Mouse (Mus musculus) heart, embryonic 12.5 days (tissue): ENCODE measurements at regions not wholly inside any gene's neighbourhood (a gene's known extent, or its start where the extent isn't known, plus 50 kb on each side); places are given as distances from the start of the nearest gene placed in this dataset. TPM values are rescaled to one million over a fixed set of nuclear protein-coding genes. Genes with fewer than 3 reads are reported as not detected.

Experiments used
- ATAC-seq: fragments of 200-750 bp; cut with Nextera tagmentation; 2 replicates; pipeline ENCODE4 v1.8.0; 2017; ENCODE audit warnings: moderate TSS enrichment, moderate library complexity; ENCODE audit not compliant: insufficient number of reproducible peaks, low FRiP score
- H3K27ac ChIP-seq: fragments of 300-500 bp; sonication (generic); 2 replicates; pipeline ENCODE4 v1.5.1; 2016; ENCODE audit warnings: mild to moderate bottlenecking, moderate library complexity; ENCODE audit not compliant: poor library complexity, severe bottlenecking
- H3K27me3 ChIP-seq: fragments of 300-500 bp; sonication (generic); replicated peaks from 2 replicates; pipeline ENCODE4 v1.6.1; 2016; ENCODE audit warnings: mild to moderate bottlenecking, moderate library complexity
- H3K36me3 ChIP-seq: fragments of 300-500 bp; sonication (generic); 2 replicates; pipeline ENCODE4 v1.6.1; 2016; ENCODE audit warnings: mild to moderate bottlenecking, moderate library complexity
- H3K4me1 ChIP-seq: fragments of 300-500 bp; sonication (generic); replicated peaks from 2 replicates; pipeline ENCODE4 v1.6.1; 2016; ENCODE audit warnings: mild to moderate bottlenecking
- H3K4me2 ChIP-seq: fragments of 300-500 bp; sonication (generic); 2 replicates; pipeline ENCODE4 v1.6.1; 2016; ENCODE audit warnings: mild to moderate bottlenecking, moderate library complexity
- H3K4me3 ChIP-seq: fragments of 300-500 bp; sonication (generic); 2 replicates; pipeline ENCODE4 v1.5.1; 2016; ENCODE audit warnings: mild to moderate bottlenecking
- H3K9ac ChIP-seq: fragments of 300-500 bp; sonication (generic); 2 replicates; pipeline ENCODE4 v1.6.1; 2016; ENCODE audit warnings: mild to moderate bottlenecking, moderate library complexity
- H3K9me3 ChIP-seq: fragments of 300-500 bp; sonication (generic); replicated peaks from 2 replicates; pipeline ENCODE4 v1.6.1; 2016; ENCODE audit warnings: mild to moderate bottlenecking, moderate library complexity
- WGBS: fragments of 180-500 bp; shearing (Covaris S2); methylation state at CpG from one replicate; pipeline ENCODE4 v1.1.7; 2016; 5-methylcytosine and 5-hydroxymethylcytosine counted together
- microRNA counts: library from miRNA; unstranded; fragments of <30 nt; microRNA quantifications from one replicate; lab custom pipeline; 2017
- microRNA-seq: library from miRNA; unstranded; fragments of <30 nt; microRNA quantifications from one replicate; pipeline ENCODE4, GENCODE M21; 2017

- 78% methylated on average over 4 of the region's 4 CpGs for WGBS
- Histone ChIP-seq H3K9ac (no peak overlapping the region), H3K4me3 (no peak overlapping the region), H3K9me3 (no peaks in the 10 kb centered on the region), H3K4me1 (peaks cover 24% of the 10 kb centered on the region), H3K36me3 (no peaks in the 10 kb centered on the region), H3K27me3 (peaks cover 9% of the 10 kb centered on the region; the same call in 1 of the 2 replicates), H3K4me2 (no peak overlapping the region), H3K27ac (peak overlapping the region; percentile 77)
- ATAC-seq: no peak
These were observed 72.9 kb upstream of the Zcchc13 start for GRCm38 (mm10) chrX:103557496-103557895.

GRCm38 (mm10) chrX:103563531-103564246, 66.7 kb upstream of the Zcchc13 start:
- Histone ChIP-seq H3K4me1 (peaks cover 10% of the 10 kb centered on the region; the same call in 1 of the 2 replicates), H3K27ac (peak overlapping the region; percentile 54), H3K4me3 (no peak overlapping the region), H3K9ac (no peak overlapping the region), H3K4me2 (peak overlapping the region; percentile 10; the same call in 1 of the 2 replicates), H3K27me3 (no peaks in the 10 kb centered on the region), H3K9me3 (no peaks in the 10 kb centered on the region), H3K36me3 (0 out of 2 replicates have a peak, but pooled peaks cover 3% of the 10 kb centered on the region)
- peak; percentile 85 for ATAC-seq
- WGBS: 39% methylated on average over 8 of the region's 8 CpGs

- Histone ChIP-seq H3K4me1 (no peaks in the 10 kb centered on the region), H3K27ac (no peak overlapping the region), H3K4me3 (no peak overlapping the region), H3K9me3 (no peaks in the 10 kb centered on the region), H3K9ac (no peak overlapping the region), H3K36me3 (peaks cover 6% of the 10 kb centered on the region; the same call in 1 of the 2 replicates), H3K27me3 (no peaks in the 10 kb centered on the region), H3K4me2 (no peak overlapping the region)
- 89% methylated on average over 4 of the region's 4 CpGs for WGBS
- ATAC-seq: no peak
These were observed 57.0 kb upstream of the Zcchc13 start for GRCm38 (mm10) chrX:103573344-103573743.

- Histone ChIP-seq H3K9me3 (no peaks in the 10 kb centered on the region), H3K27ac (no peak overlapping the region), H3K36me3 (no peaks in the 10 kb centered on the region), H3K4me1 (peaks cover 8% of the 10 kb centered on the region), H3K4me2 (no peak overlapping the region), H3K4me3 (no peak overlapping the region), H3K27me3 (no peaks in the 10 kb centered on the region), H3K9ac (no peak overlapping the region)
- ATAC-seq: no peak
- WGBS: 55% methylated on average over 5 of the region's 5 CpGs
These were observed 50.9 kb upstream of the Zcchc13 start for GRCm38 (mm10) chrX:103579484-103579883.

MicroRNA genes in the stretch of these regions (microRNA counts, 519-probe panel; counts per million panel counts)
- microRNA mmu-miR-374 (lab: Ali Mortazavi, UCI): 4,118 counts per million, percentile 36 among the panel's probes with 10 or more counts
- microRNA mmu-miR-421 (lab: Ali Mortazavi, UCI): 1,614 counts per million, percentile 3 among the panel's probes with 10 or more counts

Small RNA genes in the stretch of these regions (microRNA-seq; reads per million reads assigned to microRNA genes)
- gene Mir374b: not detected
- gene Mir374c: not detected
- 531 reads per million, percentile 74 among the genes with 10 or more reads in this experiment for gene Mir421
